Mouse (Mus musculus): ENCODE results near the gene Ppp1cc.
A peak's percentile ranks its signal among the peaks of the same experiment; 100 is the strongest.
"Not testable (repeated sequence)": the region's sequence is repeated elsewhere in the genome, so short reads cannot be mapped to it uniquely, and the experiment has no call there.

Ppp1cc gene

GRCm38 (mm10) chr5:122136508-122137408, 21.3 kb upstream of the Ppp1cc start:
- no peak for ATAC-seq (ENCODE audit: low TSS enrichment)

- no peak for ATAC-seq (ENCODE audit: low TSS enrichment)
Measured at GRCm38 (mm10) chr5:122138856-122139255, 19.2 kb upstream of the Ppp1cc start.

GRCm38 (mm10) chr5:122139771-122140170, 18.3 kb upstream of the Ppp1cc start:
- not testable (repeated sequence) for ATAC-seq (ENCODE audit: low TSS enrichment)

GRCm38 (mm10) chr5:122140723-122141122, 17.4 kb upstream of the Ppp1cc start, which contains the start of gene Ccdc63:
Gene Ccdc63, minus strand, starts transcription at chr5:122140823.
- no peak for ATAC-seq (ENCODE audit: low TSS enrichment)

- no peak for ATAC-seq (ENCODE audit: low TSS enrichment)
Measured at GRCm38 (mm10) chr5:122142230-122142992, 15.7 kb upstream of the Ppp1cc start.

- ATAC-seq (ENCODE audit: low TSS enrichment) = peak; percentile 85
Measured at GRCm38 (mm10) chr5:122143543-122143942, 14.5 kb upstream of the Ppp1cc start.

- ATAC-seq (ENCODE audit: low TSS enrichment) = no peak
Measured at GRCm38 (mm10) chr5:122144825-122145224, 13.3 kb upstream of the Ppp1cc start.

GRCm38 (mm10) chr5:122145381-122146055, 12.6 kb upstream of the Ppp1cc start:
- peak; percentile 26; the same call in 1 of the 2 replicates for ATAC-seq (ENCODE audit: low TSS enrichment)

- peak; percentile 38; the same call in 1 of the 2 replicates for ATAC-seq (ENCODE audit: low TSS enrichment)
Measured at GRCm38 (mm10) chr5:122146056-122146580, 12.0 kb upstream of the Ppp1cc start.

GRCm38 (mm10) chr5:122146609-122147008, 11.5 kb upstream of the Ppp1cc start:
- no peak for ATAC-seq (ENCODE audit: low TSS enrichment)

GRCm38 (mm10) chr5:122148107-122148506, 10.0 kb upstream of the Ppp1cc start:
- ATAC-seq (ENCODE audit: low TSS enrichment) = no peak

GRCm38 (mm10) chr5:122149259-122149658, 8.8 kb upstream of the Ppp1cc start:
- no peak for ATAC-seq (ENCODE audit: low TSS enrichment)

- not testable (repeated sequence) for ATAC-seq (ENCODE audit: low TSS enrichment)
Measured at GRCm38 (mm10) chr5:122152508-122152907, 5.6 kb upstream of the Ppp1cc start.

- ATAC-seq (ENCODE audit: low TSS enrichment) = no peak
Measured at GRCm38 (mm10) chr5:122154006-122154405, 4.1 kb upstream of the Ppp1cc start.

GRCm38 (mm10) chr5:122154782-122155181, 3.3 kb upstream of the Ppp1cc start:
- no peak for ATAC-seq (ENCODE audit: low TSS enrichment)

GRCm38 (mm10) chr5:122155613-122156012, 2.5 kb upstream of the Ppp1cc start:
- ATAC-seq (ENCODE audit: low TSS enrichment) = no peak

GRCm38 (mm10) chr5:122156486-122156885, 1.6 kb upstream of the Ppp1cc start:
- ATAC-seq (ENCODE audit: low TSS enrichment) = peak; percentile 43; the same call in 1 of the 2 replicates

- 0 out of 2 replicates have a peak, but pooled peaks have one; percentile 17 for ATAC-seq (ENCODE audit: low TSS enrichment)
Measured at GRCm38 (mm10) chr5:122158557-122159515, 758 bp downstream of the Ppp1cc start.

- no peak for ATAC-seq (ENCODE audit: low TSS enrichment)
Measured at GRCm38 (mm10) chr5:122163194-122163593, 5.1 kb downstream of the Ppp1cc start.

- ATAC-seq (ENCODE audit: low TSS enrichment) = peak; percentile 54
Measured at GRCm38 (mm10) chr5:122164011-122164410, 5.9 kb downstream of the Ppp1cc start.

Data from frontal cortex, adult (tissue).